Mouse (Mus musculus): ENCODE measurements around the gene Nfia. TPM values are rescaled to one million over a fixed set of nuclear protein-coding genes. Genes with fewer than 3 reads are reported as not detected.

Nfia gene
- total RNA-seq, 4 experiments from 2014 or later: 117 to 145 (median 127) TPM

DNA sequence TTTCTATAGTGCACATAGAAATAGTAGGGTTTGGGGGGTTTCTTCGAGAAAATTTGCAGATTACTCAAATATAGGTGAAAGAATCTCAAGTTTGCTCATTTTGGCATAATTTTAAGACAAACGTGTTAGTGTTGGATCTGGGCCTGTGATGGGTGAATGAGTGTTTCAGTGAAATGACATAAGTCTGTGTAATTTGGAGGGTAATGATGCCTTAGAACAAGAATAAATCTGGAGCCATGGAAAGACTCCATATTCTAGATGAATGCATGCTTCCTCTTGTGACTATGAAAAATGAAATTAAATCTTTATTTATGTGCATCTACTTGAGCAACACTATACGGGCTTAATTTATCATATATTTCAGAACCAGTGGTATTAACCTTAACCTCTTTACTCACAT lies 44.2 kb downstream of the Nfia start:
- DNase-seq: no peak

GRCm38 (mm10) chr4:97817741-97818140 lies 45.2 kb downstream of the Nfia start:
- no peak for DNase-seq

DNA sequence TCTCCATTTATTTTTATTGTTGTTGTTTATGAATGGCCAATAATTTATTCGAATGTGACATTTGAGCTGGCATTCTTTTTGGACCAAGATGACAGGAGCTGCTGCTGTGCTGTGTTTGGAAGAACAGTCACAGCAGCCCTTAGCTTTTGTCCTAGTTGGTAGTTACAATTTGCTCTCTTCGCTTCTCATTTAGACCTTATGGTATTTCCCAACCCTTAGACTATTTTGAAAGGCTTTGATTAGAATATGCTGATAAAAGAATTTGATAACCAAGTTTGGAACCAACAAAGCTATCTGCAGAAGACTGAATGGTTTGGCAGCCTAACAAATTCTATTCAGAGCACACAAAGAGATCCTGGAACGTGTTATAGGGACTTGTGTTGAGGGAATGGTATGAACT lies 46.0 kb downstream of the Nfia start:
- DNase-seq: no peak

- no peak for DNase-seq
Measured at GRCm38 (mm10) chr4:97819101-97819500, 46.6 kb downstream of the Nfia start.

GRCm38 (mm10) chr4:97820474-97821259 lies 48.1 kb downstream of the Nfia start:
- peak; percentile 57 for DNase-seq

DNA sequence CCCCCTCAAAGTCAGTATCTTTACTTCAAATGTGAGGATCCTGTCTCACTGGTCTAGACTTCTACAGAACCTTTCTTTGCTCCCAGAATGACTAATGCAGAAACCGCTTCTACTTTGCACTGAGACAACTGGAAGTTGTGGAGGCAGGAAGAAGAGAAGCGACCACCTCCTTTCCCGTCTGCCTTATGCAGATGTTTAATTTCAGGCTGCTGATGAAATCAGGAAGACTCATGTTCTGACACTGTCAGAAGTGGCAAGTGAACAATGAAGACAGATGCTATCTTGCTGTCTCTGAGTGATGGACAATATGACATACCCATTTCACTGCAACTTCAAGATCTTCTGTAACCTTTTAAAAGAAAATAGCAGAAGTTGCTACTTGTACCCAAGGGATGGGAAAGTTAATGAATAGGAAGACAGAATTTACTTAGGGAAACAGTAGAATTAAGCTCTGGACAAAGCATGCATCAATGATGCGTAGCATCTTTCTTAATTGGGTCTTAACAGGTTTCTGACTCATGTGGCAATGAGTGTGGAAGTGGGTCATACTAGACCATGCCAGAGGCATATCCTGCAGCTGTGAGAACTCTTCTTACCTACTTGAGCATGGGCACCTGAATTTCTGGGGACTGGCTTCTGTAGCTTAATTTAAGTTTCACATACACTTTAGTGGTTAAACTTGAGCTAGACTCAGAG lies 49.2 kb downstream of the Nfia start:
- DNase-seq: no peak

GRCm38 (mm10) chr4:97823512-97823911 lies 51.0 kb downstream of the Nfia start:
- no peak for DNase-seq

GRCm38 (mm10) chr4:97824451-97824850 lies 51.9 kb downstream of the Nfia start:
- no peak for DNase-seq

GRCm38 (mm10) chr4:97825432-97825831 lies 52.9 kb downstream of the Nfia start:
- DNase-seq: no peak

GRCm38 (mm10) chr4:97825841-97826240 lies 53.3 kb downstream of the Nfia start:
- no peak for DNase-seq

DNA sequence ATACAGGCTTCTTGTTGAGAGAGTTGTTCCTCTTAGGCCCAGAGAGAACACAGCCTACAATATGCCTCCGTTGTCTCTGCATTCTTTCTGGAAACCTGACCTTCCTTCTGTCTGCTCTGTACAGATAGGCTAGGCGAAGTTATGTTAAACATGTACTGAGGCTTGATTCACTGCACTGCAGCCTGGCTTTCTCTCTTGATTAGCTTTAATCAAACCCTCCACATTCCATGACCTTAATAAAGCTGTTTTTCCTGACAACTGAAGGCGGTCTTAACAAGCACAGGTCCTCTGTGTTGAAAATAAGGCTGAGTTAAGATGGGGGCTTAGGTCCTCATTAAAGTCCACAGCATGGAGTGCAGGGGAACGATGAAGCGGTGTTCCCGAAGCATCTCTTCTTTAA lies 54.6 kb downstream of the Nfia start:
- DNase-seq: no peak

GRCm38 (mm10) chr4:97828579-97828978 lies 56.0 kb downstream of the Nfia start:
- no peak for DNase-seq

DNA sequence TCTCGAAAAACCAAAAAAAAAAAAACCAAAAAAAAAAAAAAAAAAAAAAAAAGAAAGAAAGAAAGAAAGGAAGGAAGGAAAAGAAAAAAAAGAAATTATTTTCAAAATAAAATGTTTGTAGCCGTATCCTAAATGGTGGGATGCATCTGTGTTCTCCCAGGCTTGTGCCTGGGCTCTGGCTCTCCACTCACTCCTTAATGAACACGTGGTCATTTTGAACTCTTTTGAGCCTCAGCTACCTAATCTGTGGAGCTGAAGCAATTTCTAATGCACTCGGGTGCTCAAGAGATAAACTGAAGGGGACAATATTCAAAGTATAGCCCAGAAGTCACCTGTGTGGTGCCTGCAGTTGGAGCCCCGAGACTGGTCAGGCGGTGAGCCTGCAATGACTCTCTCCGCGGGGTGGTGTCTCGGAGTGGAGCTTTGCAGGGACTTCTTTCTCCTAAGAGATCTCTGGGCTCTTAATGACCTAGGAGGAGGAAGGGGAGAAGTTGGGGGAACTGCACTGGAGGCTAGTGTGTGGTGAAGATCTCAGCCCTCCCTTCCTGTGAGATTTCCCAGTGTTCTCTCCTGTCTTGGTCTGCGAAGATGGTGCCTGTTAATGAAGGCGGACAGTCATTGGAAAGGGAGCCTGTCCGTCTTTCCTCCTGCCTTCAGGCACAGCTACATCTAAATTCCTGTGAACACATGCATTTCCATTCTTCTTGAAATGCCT lies 57.0 kb downstream of the Nfia start:
- DNase-seq: no peak

DNA sequence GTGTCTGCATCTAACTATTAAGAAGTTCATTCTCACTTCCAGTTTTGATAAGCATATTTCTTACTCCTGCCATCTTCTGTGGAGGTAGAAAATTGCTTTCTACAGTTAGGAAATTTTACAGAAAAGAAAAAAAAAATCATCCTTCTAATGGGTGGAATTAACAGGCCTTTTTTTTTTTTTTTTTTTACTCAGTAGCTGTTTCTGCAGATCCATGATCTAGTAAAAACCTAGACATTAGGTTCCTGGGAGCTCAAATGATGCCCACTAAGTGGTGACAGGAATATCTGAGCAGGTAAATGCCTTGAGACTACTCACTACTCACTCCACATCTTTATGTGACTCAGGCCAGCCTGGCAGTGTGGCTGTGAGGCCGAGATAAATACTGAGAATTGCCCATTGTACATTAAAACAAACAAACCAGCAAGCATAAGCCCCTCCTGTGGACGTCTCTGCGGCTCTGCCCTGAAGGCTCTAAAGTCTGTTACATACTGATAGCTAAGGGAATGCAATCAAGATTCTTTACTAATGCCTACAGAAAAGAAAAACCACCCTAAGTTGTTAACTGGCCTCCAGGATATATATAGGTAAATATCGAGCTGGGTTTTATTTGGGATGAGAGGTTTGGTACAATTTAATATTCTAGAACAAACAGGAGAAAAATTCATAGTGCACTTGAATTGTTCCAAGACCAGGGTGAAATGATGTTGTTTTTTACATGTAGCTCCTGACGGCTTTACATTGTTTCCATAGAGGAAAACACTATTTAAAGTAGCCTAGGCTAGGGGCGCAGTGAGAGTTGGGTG lies 57.7 kb downstream of the Nfia start:
- DNase-seq: no peak

DNA sequence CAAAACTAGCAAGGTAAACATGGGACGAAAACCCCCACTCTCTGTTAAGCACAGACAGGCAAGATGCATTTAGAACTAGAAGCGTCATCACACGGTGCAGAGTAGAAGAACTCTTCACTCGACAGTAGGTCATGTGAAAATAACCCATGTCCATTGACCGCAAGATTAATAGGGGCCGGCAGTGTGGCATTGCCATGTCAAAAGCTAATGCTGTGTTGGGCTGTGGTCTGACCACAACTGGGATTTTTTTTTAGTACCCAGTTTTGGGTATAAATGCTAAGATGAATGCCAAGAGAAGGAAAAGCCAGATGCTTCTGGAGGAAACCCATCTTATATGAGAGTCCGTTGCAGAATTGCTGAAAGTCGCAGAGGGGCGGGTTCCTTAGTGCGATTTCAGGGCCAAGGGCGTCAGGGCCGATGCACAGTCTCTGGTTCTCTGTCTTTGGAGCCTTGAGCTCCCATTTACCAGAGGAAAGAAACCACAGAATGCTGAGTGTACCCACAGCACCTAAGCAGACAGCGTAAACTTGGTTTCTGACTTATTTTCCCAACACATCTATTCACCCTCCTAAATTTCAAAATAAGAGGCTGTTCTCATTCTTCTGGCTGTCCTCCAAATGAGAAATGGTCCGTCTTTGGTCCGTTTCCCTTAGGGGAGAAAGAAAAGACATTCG lies 58.5 kb downstream of the Nfia start:
- DNase-seq: no peak

- DNase-seq: no peak
Measured at GRCm38 (mm10) chr4:97831611-97832278, 59.2 kb downstream of the Nfia start.

GRCm38 (mm10) chr4:97832279-97832640 lies 59.7 kb downstream of the Nfia start:
- no peak for DNase-seq

- DNase-seq: no peak
Measured at GRCm38 (mm10) chr4:97836812-97837211, 64.3 kb downstream of the Nfia start.

- no peak for DNase-seq
Measured at GRCm38 (mm10) chr4:97837724-97838123, 65.2 kb downstream of the Nfia start.

DNA sequence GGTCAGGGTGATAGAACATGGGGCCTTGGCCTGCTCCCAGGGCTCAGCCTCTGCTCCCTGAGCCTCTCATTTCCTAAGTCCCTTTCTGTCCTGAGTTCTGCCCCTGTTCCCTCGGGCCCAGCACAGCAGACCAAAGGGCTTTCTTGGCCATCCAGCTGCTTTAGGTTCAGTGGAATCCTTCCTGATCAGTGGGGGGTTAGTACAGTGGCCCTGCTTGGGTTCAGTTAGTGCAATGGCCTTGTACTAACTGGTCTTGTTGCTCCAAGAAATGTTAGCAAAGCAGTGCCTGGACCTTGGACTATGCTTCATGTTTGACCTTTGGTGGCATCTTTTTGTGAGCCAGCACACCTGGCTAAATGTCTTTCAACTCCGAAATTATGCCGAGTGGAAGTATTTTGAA lies 66.1 kb downstream of the Nfia start:
- no peak for DNase-seq

DNA sequence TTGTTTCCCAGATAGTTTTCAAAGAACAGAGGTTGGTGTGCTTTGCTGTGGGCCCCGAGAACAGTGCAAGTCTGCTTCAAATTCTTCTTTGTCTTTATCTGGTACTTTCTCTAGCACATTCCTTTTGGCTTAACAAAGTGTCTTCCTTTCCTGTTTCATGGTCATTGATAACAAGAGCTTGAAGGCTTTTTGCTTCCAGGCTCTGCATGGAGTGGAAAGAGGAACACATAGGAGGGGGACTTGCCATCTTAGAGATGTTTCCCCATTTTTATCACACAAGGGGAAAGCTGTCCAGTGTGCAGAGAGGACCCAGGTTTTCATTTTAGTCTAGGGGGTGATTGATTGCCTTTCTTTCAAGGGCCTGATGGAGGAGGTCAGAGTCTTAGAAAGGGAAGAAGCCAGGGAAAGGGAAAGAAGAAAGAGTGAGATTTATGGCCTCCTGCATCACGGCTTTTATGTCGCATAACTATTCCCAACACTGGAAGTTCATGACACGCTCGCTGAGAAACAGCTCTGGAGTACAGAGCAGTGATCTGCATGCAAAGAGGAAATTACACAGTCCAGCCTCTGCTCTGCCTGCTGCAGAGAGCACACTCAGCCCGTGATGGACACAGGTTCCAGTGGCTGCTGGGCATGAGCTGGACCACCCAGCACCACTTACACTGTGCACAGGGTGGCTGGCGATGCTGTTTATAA lies 67.0 kb downstream of the Nfia start:
- no peak for DNase-seq
